Mouse (Mus musculus) ES-E14 (cell line): ENCODE results near the gene Hal.

ENCODE experiments used
- CHD2 ChIP-seq: IDR thresholded peaks from 2 replicates; pipeline ENCODE4 v1.6.1; 2014; ENCODE audit warnings: mild to moderate bottlenecking, low read depth, low read length, inconsistent platforms
- ZC3H11A ChIP-seq: IDR thresholded peaks from 2 replicates; pipeline ENCODE4 v1.6.1; 2012; ENCODE audit warnings: low read depth, mild to moderate bottlenecking, inconsistent platforms, low read length, borderline replicate concordance
- ZNF384 ChIP-seq: IDR thresholded peaks from 2 replicates; pipeline ENCODE4 v1.6.1; 2012; ENCODE audit warnings: low read depth, low read length, inconsistent platforms

- TF ChIP-seq ZC3H11A (no peak), CHD2 (no peak), ZNF384 (no peak)
Observed at GRCm38 (mm10) chr10:93447398-93447797, 41.2 kb upstream of the Hal start.
